Mouse (Mus musculus) ES-CJ7 (cell line): ENCODE data around the gene Zfand3.
A peak's percentile ranks its signal among the peaks of the same experiment; 100 is the strongest.

ENCODE experiments used
- DNase-seq: peaks from one replicate; pipeline ENCODE4 v3.0.0; 2011; ENCODE audit warnings: low read depth, low spot score

Gene Zfand3

GRCm38 (mm10) chr17:29997726-29998125 is 6.8 kb upstream of the Zfand3 start:
- DNase-seq: no peak

GRCm38 (mm10) chr17:29998566-29999295 is 5.8 kb upstream of the Zfand3 start:
- no peak for DNase-seq

DNA sequence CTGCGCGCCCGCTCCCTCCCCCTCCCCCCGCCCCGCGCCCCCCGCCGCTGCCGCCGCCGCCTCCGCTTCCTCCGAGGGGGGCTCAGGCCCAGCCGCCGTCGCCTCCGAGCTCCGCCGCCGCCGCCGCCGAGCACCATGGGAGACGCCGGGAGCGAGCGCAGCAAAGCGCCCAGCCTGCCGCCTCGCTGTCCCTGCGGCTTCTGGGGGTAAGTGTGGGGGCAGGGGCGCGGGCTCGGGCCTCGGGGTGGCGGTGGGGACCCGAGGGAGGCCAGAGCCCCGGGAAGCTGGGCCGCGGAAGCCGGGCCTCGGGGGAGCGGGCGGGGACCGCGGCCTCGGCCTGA is 540 bp downstream of the Zfand3 start:
- DNase-seq: no peak

- DNase-seq: no peak
Observed at GRCm38 (mm10) chr17:30005451-30005941, 963 bp downstream of the Zfand3 start.

DNA sequence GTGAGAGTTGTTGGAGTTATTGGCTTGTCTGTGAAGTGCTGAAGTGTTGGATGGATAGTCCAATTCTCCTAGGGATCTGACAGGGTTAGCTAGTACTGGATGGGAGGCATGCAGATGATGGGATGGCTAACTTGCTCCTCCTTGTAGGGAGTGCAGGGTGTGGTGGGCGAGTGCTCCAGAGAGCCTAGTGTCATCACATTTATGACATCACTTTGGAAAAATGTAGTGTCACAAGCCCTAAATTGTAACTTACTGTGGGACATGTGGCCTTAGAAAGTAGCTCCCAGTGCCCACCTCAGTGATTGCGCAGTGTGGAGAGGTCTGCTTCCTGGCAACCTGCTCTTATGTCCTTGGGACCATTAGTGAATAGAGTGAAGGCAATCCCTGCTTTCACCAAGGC is 2.3 kb downstream of the Zfand3 start:
- no peak for DNase-seq

GRCm38 (mm10) chr17:30007883-30008282 is 3.4 kb downstream of the Zfand3 start:
- DNase-seq: no peak

DNA sequence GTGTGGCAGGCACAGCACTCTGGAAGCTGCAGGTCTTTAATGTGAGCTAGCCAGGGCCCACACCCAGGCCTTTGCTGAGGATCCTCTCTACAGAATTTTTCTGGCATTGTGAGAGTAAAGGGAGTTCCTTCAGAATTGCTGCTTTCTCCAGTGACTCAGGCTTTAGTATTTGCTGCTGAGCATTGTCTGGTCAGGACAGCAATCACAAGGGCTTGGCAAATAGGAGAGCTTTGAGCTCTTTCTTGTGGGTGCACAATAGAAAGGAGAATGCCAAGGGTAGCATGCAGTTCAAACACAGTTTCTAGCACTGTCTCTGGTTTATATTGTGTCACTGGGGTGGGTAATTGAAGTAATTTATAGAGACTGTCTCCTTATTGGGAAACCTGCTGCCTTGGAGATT is 3.9 kb downstream of the Zfand3 start:
- no peak for DNase-seq

DNA sequence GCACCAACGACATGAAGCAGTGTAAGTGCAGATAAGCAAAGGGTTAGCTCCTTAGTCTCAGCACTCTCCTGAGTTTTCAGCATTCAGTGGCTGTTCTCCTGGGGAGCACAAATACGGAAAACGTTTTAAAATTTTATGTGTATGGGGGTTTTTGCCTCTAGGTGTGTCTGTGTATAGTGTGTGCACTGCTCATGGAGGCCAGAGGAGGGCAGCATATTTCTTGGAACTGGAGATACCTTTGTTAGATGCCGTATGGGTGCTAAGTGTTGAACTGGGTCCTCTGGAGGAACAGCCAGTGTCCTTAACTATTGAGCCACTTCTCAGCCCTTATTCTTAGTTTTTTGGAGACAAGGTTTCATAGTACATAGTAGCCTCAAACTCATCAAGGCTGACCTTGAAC is 10.1 kb downstream of the Zfand3 start:
- peak; percentile 40 for DNase-seq

DNA sequence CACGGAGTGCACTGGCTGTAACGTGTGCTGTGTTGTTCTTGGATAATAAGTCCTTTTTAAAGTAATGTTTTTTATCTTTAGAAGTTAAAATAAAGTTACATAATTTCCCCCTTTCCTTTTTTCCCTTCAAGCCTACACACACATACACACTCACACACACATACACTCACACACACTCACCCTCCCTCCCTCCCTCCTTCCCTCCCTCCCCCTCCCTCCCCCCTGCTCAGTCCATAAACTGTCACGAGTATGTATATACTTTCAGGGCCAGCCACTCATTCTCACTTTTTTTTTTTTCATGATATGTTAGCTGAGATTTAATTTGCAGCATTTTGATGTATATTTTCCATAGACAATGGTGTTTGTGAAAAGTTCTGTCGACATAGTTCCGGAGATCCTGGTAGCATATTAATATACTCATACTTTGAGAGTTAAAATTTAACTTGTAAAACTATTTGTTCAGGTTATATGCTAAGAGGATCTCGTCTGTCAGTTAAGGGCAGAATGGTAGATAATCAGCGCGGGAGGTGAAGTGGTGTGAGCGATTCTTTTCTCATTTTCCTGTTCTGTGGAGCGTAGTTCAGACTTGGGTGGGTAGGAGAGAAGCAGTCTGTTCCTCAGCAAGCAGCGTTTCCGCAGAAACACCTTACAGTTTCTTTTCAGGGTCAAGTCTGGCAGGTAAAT is 14.5 kb downstream of the Zfand3 start:
- DNase-seq: no peak

DNA sequence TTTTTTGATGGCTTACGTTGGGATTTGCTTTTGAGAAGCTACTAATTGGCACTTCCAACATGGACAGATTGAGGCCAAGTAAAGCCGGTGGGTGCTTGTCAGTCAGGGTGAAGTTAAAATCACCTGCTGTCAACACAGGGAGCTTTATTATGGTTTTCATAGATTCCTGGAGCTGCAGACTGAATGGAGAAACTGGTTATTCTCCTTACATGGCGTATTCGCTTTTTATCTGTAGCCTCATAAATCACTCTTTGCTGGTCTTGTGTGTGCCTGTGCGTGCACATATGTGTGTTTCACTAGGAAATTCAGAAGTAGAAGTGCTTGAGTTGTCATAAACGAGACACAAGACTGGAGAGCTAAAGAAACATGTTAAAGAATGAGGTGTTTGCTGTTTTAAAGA is 15.4 kb downstream of the Zfand3 start:
- DNase-seq: no peak

DNA sequence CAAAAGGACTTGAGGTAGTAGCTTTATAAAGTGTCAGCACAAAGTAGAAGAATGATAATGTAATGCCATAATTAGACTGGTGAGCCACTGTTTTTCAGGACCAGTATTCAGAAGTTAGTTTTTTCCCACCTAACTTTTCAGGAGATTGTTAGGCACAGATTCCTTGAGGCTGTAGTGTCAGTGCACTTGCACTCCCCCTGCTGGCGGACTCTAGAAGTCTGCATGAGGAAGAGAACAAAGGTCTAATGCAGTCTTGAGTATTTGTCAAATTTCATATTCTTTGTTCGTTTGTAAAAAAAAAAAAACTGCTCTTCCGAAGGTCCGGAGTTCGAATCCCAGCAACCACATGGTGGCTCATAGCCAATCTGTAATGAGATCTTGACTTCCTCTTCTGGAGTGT is 20.1 kb downstream of the Zfand3 start:
- peak; percentile 60 for DNase-seq

GRCm38 (mm10) chr17:30026617-30027016 is 22.1 kb downstream of the Zfand3 start:
- DNase-seq: no peak

- DNase-seq: no peak
Observed at GRCm38 (mm10) chr17:30027343-30028029, 23.0 kb downstream of the Zfand3 start.

- no peak for DNase-seq
Observed at GRCm38 (mm10) chr17:30029633-30030226, 25.2 kb downstream of the Zfand3 start.

- no peak for DNase-seq
Observed at GRCm38 (mm10) chr17:30032796-30033195, 28.3 kb downstream of the Zfand3 start.

DNA sequence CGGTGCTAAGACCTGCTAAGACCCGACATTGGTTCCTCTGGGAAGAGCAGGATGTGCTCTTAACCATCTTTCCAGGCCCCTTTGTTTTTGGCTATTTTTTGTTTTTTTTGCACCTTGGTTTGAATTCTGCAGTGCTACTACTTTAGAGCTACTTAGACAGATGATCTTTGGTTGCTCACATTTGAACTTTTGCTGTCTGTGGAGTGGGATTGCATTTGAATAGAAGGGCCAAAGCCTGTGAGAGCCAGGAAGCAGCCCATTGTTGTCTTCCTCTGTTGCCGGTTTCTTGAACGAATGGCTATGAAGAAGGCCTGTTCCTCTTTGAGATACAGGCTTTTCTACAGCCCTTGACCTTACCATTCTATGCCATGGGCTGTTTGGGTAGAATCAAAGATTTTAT is 29.5 kb downstream of the Zfand3 start:
- DNase-seq: peak; percentile 27

- no peak for DNase-seq
Observed at GRCm38 (mm10) chr17:30035216-30036005, 30.9 kb downstream of the Zfand3 start.

GRCm38 (mm10) chr17:30043163-30043822 is 38.8 kb downstream of the Zfand3 start:
- no peak for DNase-seq

DNA sequence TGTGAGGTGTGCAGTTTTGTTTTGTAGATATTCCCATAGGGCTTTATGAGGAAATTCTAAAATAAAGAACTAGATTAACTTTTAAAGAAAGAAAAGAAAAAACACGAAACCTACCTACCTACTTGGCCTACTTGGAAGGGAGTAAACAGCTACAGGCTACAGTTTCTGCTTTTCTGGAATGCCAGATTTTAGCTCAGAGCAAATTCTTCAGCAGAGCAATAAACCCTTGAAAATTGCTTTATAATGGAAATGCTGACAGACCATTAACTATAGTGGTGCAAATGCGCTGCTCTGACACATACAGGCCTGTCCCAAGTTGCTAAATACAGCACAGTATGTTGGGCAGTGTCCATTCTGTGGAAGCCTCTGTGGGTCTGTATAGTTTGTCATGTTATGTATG is 40.6 kb downstream of the Zfand3 start:
- DNase-seq: no peak

- no peak for DNase-seq
Observed at GRCm38 (mm10) chr17:30046654-30047053, 42.1 kb downstream of the Zfand3 start.
